Mouse (Mus musculus) E14TG2a.4 (cell line): ENCODE results near the gene Kat14.
"Not testable (repeated sequence)": the region's sequence is repeated elsewhere in the genome, so short reads cannot be mapped to it uniquely, and the experiment has no call there.

ENCODE experiments used
- H3K27me3 ChIP-seq: 2 replicates; pipeline ENCODE4 v1.6.1; 2014; ENCODE audit warnings: low read length, control low read depth; ENCODE audit not compliant: insufficient read depth
- H3K36me3 ChIP-seq: 2 replicates; pipeline ENCODE4 v1.6.1; 2014; ENCODE audit warnings: low read length, control low read depth; ENCODE audit not compliant: insufficient read depth
- H3K4me1 ChIP-seq: replicated peaks from 2 replicates; pipeline ENCODE4 v1.6.1; 2014; ENCODE audit warnings: low read depth, low read length, control low read depth
- H3K4me3 ChIP-seq: replicated peaks from 2 replicates; pipeline ENCODE4 v1.5.1; 2014; ENCODE audit warnings: mild to moderate bottlenecking, low read length
- H3K9me3 ChIP-seq: 2 replicates; pipeline ENCODE4 v1.6.1; 2014; ENCODE audit warnings: low read length, control low read depth
- CTCF ChIP-seq: conservative IDR thresholded peaks from 2 replicates; pipeline ENCODE4 v1.5.1; 2014; ENCODE audit warnings: low read length
- NANOG ChIP-seq: IDR thresholded peaks from 2 replicates; pipeline ENCODE4 v1.6.1; 2014; ENCODE audit warnings: borderline replicate concordance, low read length, mixed read lengths
- POU5F1 ChIP-seq: IDR thresholded peaks from 2 replicates; pipeline ENCODE4 v1.6.1; 2014; ENCODE audit warnings: low read length, borderline replicate concordance

The Kat14 gene

GRCm38 (mm10) chr2:144333138-144333842 is 35.5 kb upstream of the Kat14 start:
- Histone ChIP-seq H3K36me3 (no peaks in the 10 kb centered on the region), H3K27me3 (peaks cover 68% of the 10 kb centered on the region), H3K4me3 (peak overlapping the region; percentile 71), H3K4me1 (peaks cover 40% of the 10 kb centered on the region), H3K9me3 (no peaks in the 10 kb centered on the region)
- peak; percentile 32 for TF ChIP-seq CTCF
- no peak for TF ChIP-seq NANOG

GRCm38 (mm10) chr2:144337230-144337629 is 31.6 kb upstream of the Kat14 start:
- Histone ChIP-seq H3K4me3 (no peak overlapping the region), H3K9me3 (no peaks in the 10 kb centered on the region), H3K36me3 (no peaks in the 10 kb centered on the region), H3K4me1 (peaks cover 13% of the 10 kb centered on the region), H3K27me3 (peaks cover 38% of the 10 kb centered on the region)
- no peak for TF ChIP-seq CTCF
- no peak for TF ChIP-seq NANOG
- no peak for TF ChIP-seq POU5F1

DNA sequence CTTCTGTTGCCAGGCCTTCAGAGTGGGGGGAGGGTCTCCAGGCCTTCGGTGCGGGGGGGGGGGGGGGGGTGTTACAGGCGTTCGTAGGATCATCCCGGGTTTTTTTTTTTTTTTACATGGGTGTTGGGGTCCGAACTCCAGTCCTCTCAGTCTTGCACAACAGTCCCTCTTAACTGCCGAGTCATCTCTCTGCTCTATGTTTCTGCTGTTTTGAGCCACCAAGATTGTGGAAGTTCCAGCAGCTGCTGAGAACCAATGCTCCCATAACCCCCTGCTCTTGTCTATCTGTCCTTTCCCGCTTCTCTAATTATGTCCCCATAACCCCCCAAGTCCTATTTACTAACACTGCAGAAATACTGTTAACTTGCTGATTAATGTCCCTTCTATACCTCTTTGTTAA is 31.1 kb upstream of the Kat14 start:
- no peak overlapping the region for H3K4me3 ChIP-seq
- TF ChIP-seq POU5F1, result no peak
- TF ChIP-seq CTCF, result no peak
- TF ChIP-seq NANOG, result no peak
- no peaks in the 10 kb centered on the region for H3K36me3 ChIP-seq

DNA sequence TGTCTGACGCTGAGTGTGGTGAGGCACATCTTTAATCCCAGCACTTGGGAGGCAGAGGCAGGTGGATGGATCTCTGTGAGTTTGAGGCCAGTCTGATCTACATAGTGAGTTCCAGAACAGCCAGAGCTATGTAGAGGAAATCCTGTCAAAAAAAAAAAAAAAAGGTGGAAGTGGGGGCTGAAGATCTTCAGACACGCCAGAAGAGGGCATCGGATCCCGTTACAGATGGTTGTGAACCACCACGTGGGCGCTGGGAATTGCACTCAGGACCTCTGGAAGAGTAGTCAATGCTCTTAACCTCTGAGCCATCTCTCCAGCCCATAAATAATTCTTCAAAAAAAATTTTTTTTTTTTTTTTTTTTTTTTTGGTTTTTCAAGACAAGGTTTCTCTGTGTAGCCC is 30.6 kb upstream of the Kat14 start:
- not testable (repeated sequence) for H3K4me3 ChIP-seq, H3K36me3 ChIP-seq

More for the DNA sequence above, 31.1 kb upstream of the Kat14 start:
- Histone ChIP-seq H3K9me3 (no peaks in the 10 kb centered on the region), H3K4me1 (peaks cover 8% of the 10 kb centered on the region), H3K27me3 (peaks cover 33% of the 10 kb centered on the region)

GRCm38 (mm10) chr2:144343158-144343557 is 25.6 kb upstream of the Kat14 start:
- H3K4me3 ChIP-seq, result no peak overlapping the region
- no peaks in the 10 kb centered on the region for H3K9me3 ChIP-seq
- H3K36me3 ChIP-seq, result no peaks in the 10 kb centered on the region
- 0 out of 2 replicates have a peak, but pooled peaks cover 2% of the 10 kb centered on the region for H3K27me3 ChIP-seq
- TF ChIP-seq CTCF, result no peak
- TF ChIP-seq NANOG, result no peak
- no peak for TF ChIP-seq POU5F1
- no peaks in the 10 kb centered on the region for H3K4me1 ChIP-seq

More for the DNA sequence above, 30.6 kb upstream of the Kat14 start:
- H3K27me3 ChIP-seq, result peaks cover 29% of the 10 kb centered on the region
- not testable (repeated sequence) for H3K9me3 ChIP-seq, H3K4me1 ChIP-seq

- TF ChIP-seq POU5F1 (no peak), NANOG (no peak), CTCF (peak; percentile 53)
- H3K9me3 ChIP-seq, result no peaks in the 10 kb centered on the region
- H3K27me3 ChIP-seq, result 0 out of 2 replicates have a peak, but pooled peaks cover 2% of the 10 kb centered on the region
- H3K4me3 ChIP-seq, result no peak overlapping the region
- H3K36me3 ChIP-seq, result no peaks in the 10 kb centered on the region
- H3K4me1 ChIP-seq, result 0 out of 2 replicates have a peak, but pooled peaks cover 2% of the 10 kb centered on the region
Observed at GRCm38 (mm10) chr2:144348525-144348924, 20.3 kb upstream of the Kat14 start.

- TF ChIP-seq NANOG (no peak), POU5F1 (no peak)
- H3K4me1 ChIP-seq, result 0 out of 2 replicates have a peak, but pooled peaks cover 2% of the 10 kb centered on the region
- H3K36me3 ChIP-seq, result no peaks in the 10 kb centered on the region
- no peaks in the 10 kb centered on the region for H3K9me3 ChIP-seq
- no peak overlapping the region for H3K4me3 ChIP-seq
- no peaks in the 10 kb centered on the region for H3K27me3 ChIP-seq
Observed at GRCm38 (mm10) chr2:144352843-144353242, 15.9 kb upstream of the Kat14 start.

DNA sequence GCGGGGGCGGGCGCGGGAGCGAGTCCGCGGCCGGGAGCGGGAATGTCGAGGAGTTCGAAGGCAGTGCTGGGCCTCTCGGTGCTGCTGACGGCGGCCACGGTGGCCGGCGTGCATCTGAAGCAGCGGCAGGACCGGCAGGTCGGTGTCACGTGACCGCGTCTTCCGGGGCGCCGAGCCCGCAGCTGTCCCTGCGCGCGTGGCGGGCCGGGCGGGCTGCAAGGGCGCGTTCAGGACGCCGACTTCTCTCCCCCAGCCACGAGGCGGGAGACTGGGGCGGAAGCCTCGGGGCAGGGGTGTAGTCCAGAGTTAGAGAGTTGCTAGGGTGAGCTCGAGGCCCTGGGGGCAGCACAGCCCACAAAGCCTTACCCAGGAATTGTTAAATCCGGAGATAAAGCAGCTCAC is 238 bp downstream of the Kat14 start:
- no peak for TF ChIP-seq CTCF
- no peaks in the 10 kb centered on the region for H3K27me3 ChIP-seq
- peaks cover 27% of the 10 kb centered on the region for H3K4me1 ChIP-seq
- no peaks in the 10 kb centered on the region for H3K9me3 ChIP-seq
- H3K36me3 ChIP-seq, result peaks cover 26% of the 10 kb centered on the region
- H3K4me3 ChIP-seq, result peak overlapping the region; percentile 87

- Histone ChIP-seq H3K27me3 (no peaks in the 10 kb centered on the region), H3K9me3 (no peaks in the 10 kb centered on the region), H3K4me1 (peaks cover 32% of the 10 kb centered on the region), H3K36me3 (peaks cover 31% of the 10 kb centered on the region), H3K4me3 (peak overlapping the region; percentile 87)
- TF ChIP-seq NANOG, result no peak
- no peak for TF ChIP-seq POU5F1
- no peak for TF ChIP-seq CTCF
Observed at GRCm38 (mm10) chr2:144369511-144369910, 728 bp downstream of the Kat14 start.
